Mouse (Mus musculus): Measurements from ENCODE around the gene Insl6.

- TF ChIP-seq ZNF384 (IDR thresholded peaks at IDR 0.05; ENCODE audit: low read depth, low read length) (no peak), ZC3H11A (IDR thresholded peaks at IDR 0.05; ENCODE audit: borderline replicate concordance, low read depth, low read length) (no peak), CHD2 (IDR thresholded peaks at IDR 0.05; ENCODE audit: low read depth, low read length) (no peak)
Measured at GRCm38 (mm10) chr19:29325852-29326180, 660 bp upstream of the Insl6 start.
